Comparison of ENCODE assay signal across 8 mouse cellular contexts in the genomic region with DNA sequence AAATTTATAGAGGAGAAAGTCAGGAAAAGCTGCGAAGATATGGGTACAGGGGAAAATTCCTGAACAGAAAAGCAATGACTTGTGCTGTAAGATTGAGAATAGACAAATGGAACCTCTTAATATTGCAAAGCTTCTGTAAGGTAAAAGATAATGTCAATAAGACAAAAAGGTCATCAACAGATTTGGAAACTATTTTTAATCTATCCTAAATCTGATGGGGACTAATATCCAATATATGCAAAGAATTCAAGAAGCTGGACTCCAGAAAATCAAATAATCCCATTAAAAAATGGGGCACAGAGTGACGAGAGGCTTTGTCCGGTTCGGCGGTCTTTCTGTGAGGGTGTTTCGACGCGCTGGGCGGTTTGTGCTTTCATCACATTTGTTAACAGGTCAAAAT. TPM values are rescaled to one million over a fixed set of nuclear protein-coding genes. Genes with fewer than 3 reads are reported as not detected.
DNase-seq lines count a peak whose midpoint lies in the region; ATAC-seq and TF ChIP-seq lines count a peak whose summit lies in the region.
"Not testable (repeated sequence)": the region's sequence is repeated elsewhere in the genome, so short reads cannot be mapped to it uniquely, and the experiment has no call there.

A gene (plus strand): TSS at position 301 of the 400 bp plus-strand sequence.

- WGBS in embryonic facial prominence, embryonic 13.5 days, result 94% methylated on average over 9 of the region's 9 CpGs
- WGBS in hindbrain, embryonic 13.5 days, result 96% methylated on average over 9 of the region's 9 CpGs
- 93% methylated on average over 9 of the region's 9 CpGs for WGBS in kidney, postnatal 0 days
- 97% methylated on average over 9 of the region's 9 CpGs for WGBS in limb, embryonic 10.5 days
- WGBS in midbrain, embryonic 10.5 days, result 88% methylated on average over 9 of the region's 9 CpGs
- 96% methylated on average over 9 of the region's 9 CpGs for WGBS in neural tube, embryonic 15.5 days

- ATAC-seq in embryonic facial prominence, embryonic 13.5 days (ENCODE audit: insufficient number of reproducible peaks, insufficient read depth, low FRiP score, low TSS enrichment, low read depth); hindbrain, embryonic 13.5 days (ENCODE audit: low FRiP score); kidney, postnatal 0 days (replicated peaks; ENCODE audit: low FRiP score, low read depth); neural tube, embryonic 15.5 days (ENCODE audit: low FRiP score): not testable (repeated sequence)

- not testable (repeated sequence) for H3K27me3 ChIP-seq in MEL (ENCODE audit: control insufficient read depth in 1 of 2, insufficient read depth in 2 of 2, low read length in 2 of 2); embryonic facial prominence, embryonic 13.5 days; hindbrain, embryonic 13.5 days; kidney, postnatal 0 days (ENCODE audit: insufficient read depth, low read length); limb, embryonic 10.5 days (ENCODE audit: low read depth, poor library complexity, severe bottlenecking); midbrain, embryonic 10.5 days (ENCODE audit: low read depth, poor library complexity, severe bottlenecking); neural tube, embryonic 15.5 days (replicated peaks)

- not testable (repeated sequence) for H3K9me3 ChIP-seq in MEL (replicated peaks; ENCODE audit: insufficient read depth, low read length); embryonic facial prominence, embryonic 13.5 days; hindbrain, embryonic 13.5 days; kidney, postnatal 0 days (replicated peaks; ENCODE audit: low read length); limb, embryonic 10.5 days (replicated peaks); midbrain, embryonic 10.5 days (replicated peaks); neural tube, embryonic 15.5 days (replicated peaks)

- TF ChIP-seq RAD21 in MEL (IDR thresholded peaks at IDR 0.05; ENCODE audit: low read depth, low read length), result not testable (repeated sequence)

- TF ChIP-seq POLR2A in MEL (IDR thresholded peaks at IDR 0.05; ENCODE audit: control insufficient read depth in 1 of 2, insufficient read depth in 1 of 2, low read depth in 1 of 2, low read length in 2 of 2, poor library complexity in 1 of 2), result not testable (repeated sequence)

- H3K27ac ChIP-seq in MEL (ENCODE audit: control insufficient read depth, low read depth, low read length); embryonic facial prominence, embryonic 13.5 days; hindbrain, embryonic 13.5 days; kidney, postnatal 0 days; limb, embryonic 10.5 days; midbrain, embryonic 10.5 days (replicated peaks); neural tube, embryonic 15.5 days (replicated peaks): not testable (repeated sequence)

- DNase-seq in MEL (ENCODE audit: low read depth, low spot score); gastrocnemius, postnatal 10 days; kidney, postnatal 0 days (ENCODE audit: low spot score); limb, embryonic 10.5 days (ENCODE audit: low spot score); midbrain, embryonic 10.5 days (ENCODE audit: low spot score): not testable (repeated sequence)

- not testable (repeated sequence) for H3K4me2 ChIP-seq in embryonic facial prominence, embryonic 13.5 days; hindbrain, embryonic 13.5 days; kidney, postnatal 0 days (ENCODE audit: low read length); neural tube, embryonic 15.5 days

- not testable (repeated sequence) for H3K4me1 ChIP-seq in MEL (ENCODE audit: control insufficient read depth in 1 of 2, insufficient read depth in 2 of 2, low read length in 2 of 2); embryonic facial prominence, embryonic 13.5 days; hindbrain, embryonic 13.5 days (replicated peaks); kidney, postnatal 0 days (replicated peaks; ENCODE audit: insufficient read depth, low read length); limb, embryonic 10.5 days; midbrain, embryonic 10.5 days; neural tube, embryonic 15.5 days

- H3K36me3 ChIP-seq in MEL (ENCODE audit: control insufficient read depth in 1 of 2, insufficient read depth in 2 of 2, low read length in 2 of 2); embryonic facial prominence, embryonic 13.5 days; hindbrain, embryonic 13.5 days; kidney, postnatal 0 days (ENCODE audit: insufficient read depth, low read length); limb, embryonic 10.5 days; midbrain, embryonic 10.5 days; neural tube, embryonic 15.5 days: not testable (repeated sequence)

- not testable (repeated sequence) for H3K79me2 ChIP-seq in MEL (ENCODE audit: control insufficient read depth, insufficient read depth, low read length, poor library complexity)

- not testable (repeated sequence) for H3K4me3 ChIP-seq in MEL (ENCODE audit: control insufficient read depth in 1 of 2, insufficient read depth in 1 of 2, low read depth in 2 of 2, low read length in 2 of 2); embryonic facial prominence, embryonic 13.5 days; hindbrain, embryonic 13.5 days; kidney, postnatal 0 days (replicated peaks; ENCODE audit: low read depth, low read length); limb, embryonic 10.5 days; midbrain, embryonic 10.5 days; neural tube, embryonic 15.5 days (replicated peaks)

- not testable (repeated sequence) for H3K9ac ChIP-seq in MEL (ENCODE audit: control insufficient read depth, low read depth, low read length, poor library complexity, severe bottlenecking); embryonic facial prominence, embryonic 13.5 days; hindbrain, embryonic 13.5 days; kidney, postnatal 0 days (ENCODE audit: low read depth, low read length); neural tube, embryonic 15.5 days (replicated peaks)

- TF ChIP-seq CTCF in MEL (IDR thresholded peaks at IDR 0.05 in 2 of 3, conservative IDR thresholded peaks at IDR 0.05 in 1 of 3; ENCODE audit: control insufficient read depth in 1 of 3, insufficient read depth in 1 of 3, low read depth in 2 of 3, low read length in 3 of 3, poor library complexity in 1 of 3, severe bottlenecking in 1 of 3); kidney, postnatal 0 days (IDR thresholded peaks at IDR 0.05; ENCODE audit: low read depth): not testable (repeated sequence)

- not testable (repeated sequence) for TF ChIP-seq EP300 in MEL (IDR thresholded peaks at IDR 0.05; ENCODE audit: low read depth in 1 of 2, low read length in 2 of 2)

RNA-seq across cellular contexts. Expression of the gene that starts here (rescaled TPM):
- 2.9 and 7.4 TPM in 2 replicates for total RNA-seq in MEL (2012; rRNA removed)
- 100 to 1,000 TPM in 1 of 2 experiments, not detected in 1; 185 TPM for polyA plus RNA-seq in MEL (2012; ENCODE audit: insufficient read depth in 1 of 2, insufficient read length in 2 of 2, low read depth in 1 of 2, low replicate concordance in 2 of 2, missing spikeins in 1 of 2)
- 14.2 and 28.2 TPM in 2 replicates for polyA plus RNA-seq in embryonic facial prominence, embryonic 13.5 days (2015; fragmentation: Nextera tagmentation; extraction: Ambion mirVana)
- 10 to 100 TPM; 10.8 to 12.6 TPM for total RNA-seq in gastrocnemius, postnatal 10 days (2021)
- 14.6 and 23.2 TPM in 2 replicates for polyA plus RNA-seq in hindbrain, embryonic 13.5 days (2015; fragmentation: Nextera tagmentation; extraction: Ambion mirVana)
- 14.6 and 16.6 TPM in 2 replicates for polyA plus RNA-seq in kidney, postnatal 0 days (2015; fragmentation: Nextera tagmentation; extraction: Ambion mirVana)
- 15.3 and 19.4 TPM in 2 replicates for polyA plus RNA-seq in limb, embryonic 10.5 days (2016; fragmentation: Nextera tagmentation; extraction: Ambion mirVana)
- 19.4 and 19.6 TPM in 2 replicates for polyA plus RNA-seq in midbrain, embryonic 10.5 days (2016; fragmentation: Nextera tagmentation; extraction: Ambion mirVana)
- polyA plus RNA-seq in neural tube, embryonic 15.5 days (2015; fragmentation: Nextera tagmentation; extraction: Ambion mirVana), result 13.8 and 19.1 TPM in 2 replicates
